Mouse (Mus musculus): ENCODE data around the gene Ndufa5.

The Ndufa5 gene

GRCm38 (mm10) chr6:24527155-24528063 lies at the start of gene Ndufa5:
TSS of gene Ndufa5 (minus strand) at chr6:24528013.
- DNase-seq (ENCODE audit: low spot score) = peak; percentile 98

GRCm38 (mm10) chr6:24573319-24573718 lies 45.5 kb upstream of the Ndufa5 start:
- DNase-seq (ENCODE audit: low spot score) = no peak

DNA sequence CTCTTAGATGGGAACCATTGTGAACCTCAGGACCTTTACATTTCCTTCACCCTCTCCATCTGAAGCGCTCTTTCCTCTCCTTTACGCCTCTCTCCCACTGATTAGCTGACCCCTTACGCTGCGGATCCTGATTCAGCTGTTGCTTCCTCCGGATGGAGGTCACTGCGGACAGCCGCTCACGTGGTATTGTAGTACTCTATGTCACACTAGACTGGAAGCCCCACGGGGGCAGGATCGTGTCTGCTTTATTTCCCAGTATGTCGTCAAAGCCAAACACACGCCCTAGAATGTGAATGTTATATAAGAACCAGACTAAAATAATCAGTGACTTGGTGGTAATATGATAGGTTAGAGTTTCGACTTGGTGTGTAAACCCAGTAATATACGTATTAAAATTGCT lies 44.6 kb upstream of the Ndufa5 start:
- no peak for DNase-seq (ENCODE audit: low spot score)

DNA sequence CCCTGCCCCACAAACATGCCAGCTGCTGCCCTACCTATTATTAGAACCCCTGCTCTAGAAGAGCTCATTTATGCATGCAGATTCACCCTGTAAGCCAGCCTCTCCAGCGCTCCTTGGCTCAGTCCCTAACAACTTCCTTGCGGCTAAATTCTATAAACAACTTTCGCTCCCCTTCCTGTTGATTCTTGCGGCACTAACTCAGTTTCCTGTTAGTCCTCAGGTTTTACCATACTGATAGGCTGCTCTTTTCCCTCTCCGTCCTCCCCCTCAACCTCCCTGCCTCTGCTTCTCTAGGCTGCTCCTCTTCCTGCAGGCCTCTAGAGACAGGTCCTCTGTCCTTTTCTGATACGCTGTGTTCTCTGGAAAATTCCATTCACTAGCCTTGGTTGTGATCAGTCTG lies 43.3 kb upstream of the Ndufa5 start:
- DNase-seq (ENCODE audit: low spot score) = no peak

GRCm38 (mm10) chr6:24570278-24570677 lies 42.5 kb upstream of the Ndufa5 start:
- no peak for DNase-seq (ENCODE audit: low spot score)

- DNase-seq (ENCODE audit: low spot score) = no peak
These were observed 41.9 kb upstream of the Ndufa5 start for GRCm38 (mm10) chr6:24569711-24570110.

DNA sequence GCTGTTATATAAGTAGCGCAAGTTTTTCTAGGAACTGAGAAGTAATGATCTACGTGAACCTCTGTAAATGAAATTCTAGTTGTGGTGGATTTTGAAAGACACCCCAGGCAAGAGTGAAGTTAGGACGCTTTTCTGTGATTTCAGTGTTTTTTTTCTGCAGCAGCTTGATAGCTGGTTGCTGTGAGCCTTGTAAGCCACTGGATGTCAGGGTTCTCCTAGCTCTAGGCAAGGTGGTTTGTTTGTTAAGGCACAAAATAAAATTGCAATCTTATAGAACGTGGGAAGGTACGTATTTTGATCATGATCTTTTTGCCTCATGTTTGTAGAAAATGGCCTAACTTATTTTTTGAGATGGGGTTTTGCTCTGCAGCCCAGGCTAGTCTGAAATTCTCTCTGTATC lies 41.1 kb upstream of the Ndufa5 start:
- no peak for DNase-seq (ENCODE audit: low spot score)

DNA sequence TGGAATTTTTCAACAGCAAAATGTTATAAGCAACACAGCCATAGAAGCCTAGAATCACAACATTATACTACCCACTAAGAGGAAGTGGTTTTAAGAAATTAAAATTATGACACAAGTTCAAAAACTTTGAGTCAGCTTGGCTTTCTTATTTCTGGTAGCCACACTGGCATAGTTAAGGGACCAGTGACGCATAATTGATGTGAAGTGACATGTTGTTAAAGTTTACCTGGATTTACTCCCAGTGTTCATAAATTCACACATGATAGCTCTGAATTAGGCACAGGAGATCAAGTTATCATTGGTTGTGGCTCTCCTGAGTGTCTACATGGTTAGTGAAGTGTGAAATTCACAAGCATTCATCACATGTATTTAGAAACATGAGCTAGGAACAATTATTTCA lies 37.1 kb upstream of the Ndufa5 start:
- no peak for DNase-seq (ENCODE audit: low spot score)

- DNase-seq (ENCODE audit: low spot score) = no peak
These were observed 36.3 kb upstream of the Ndufa5 start for GRCm38 (mm10) chr6:24564081-24564480.

- DNase-seq (ENCODE audit: low spot score) = no peak
These were observed 27.7 kb upstream of the Ndufa5 start for GRCm38 (mm10) chr6:24555488-24555887.

DNA sequence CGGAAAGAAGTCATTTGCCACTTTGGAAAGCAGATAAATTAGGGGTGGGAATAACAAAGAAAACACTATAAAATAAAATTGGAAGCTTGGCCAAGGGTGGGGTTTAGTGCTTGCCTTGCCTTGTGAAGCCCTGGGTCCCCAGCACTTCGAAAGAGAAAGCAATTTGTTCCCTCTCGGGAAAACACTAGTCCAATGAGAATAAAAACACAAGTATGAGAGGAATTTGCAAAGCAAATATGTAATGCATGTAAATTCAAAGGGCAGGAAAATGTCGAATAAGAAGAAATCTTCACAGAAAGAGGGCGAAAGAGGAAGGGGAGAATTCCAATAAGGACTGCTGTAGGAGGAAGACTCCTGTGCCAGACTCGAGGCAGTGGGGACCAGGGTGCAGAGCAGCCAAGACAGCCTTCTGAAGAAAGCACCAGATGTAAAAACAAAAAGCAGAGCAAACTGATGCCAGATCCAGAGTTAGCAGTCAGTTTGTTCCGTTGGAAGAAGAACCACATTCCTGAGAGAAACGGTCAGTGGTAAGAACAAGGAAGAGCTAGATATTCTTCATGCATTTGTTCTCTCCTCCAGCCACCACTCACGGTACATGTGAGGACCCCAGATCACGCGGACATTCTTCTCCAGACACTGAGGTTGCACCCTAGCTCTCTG lies 26.7 kb upstream of the Ndufa5 start:
- no peak for DNase-seq (ENCODE audit: low spot score)

- DNase-seq (ENCODE audit: low spot score) = no peak
These were observed 24.2 kb upstream of the Ndufa5 start for GRCm38 (mm10) chr6:24552046-24552445.

DNA sequence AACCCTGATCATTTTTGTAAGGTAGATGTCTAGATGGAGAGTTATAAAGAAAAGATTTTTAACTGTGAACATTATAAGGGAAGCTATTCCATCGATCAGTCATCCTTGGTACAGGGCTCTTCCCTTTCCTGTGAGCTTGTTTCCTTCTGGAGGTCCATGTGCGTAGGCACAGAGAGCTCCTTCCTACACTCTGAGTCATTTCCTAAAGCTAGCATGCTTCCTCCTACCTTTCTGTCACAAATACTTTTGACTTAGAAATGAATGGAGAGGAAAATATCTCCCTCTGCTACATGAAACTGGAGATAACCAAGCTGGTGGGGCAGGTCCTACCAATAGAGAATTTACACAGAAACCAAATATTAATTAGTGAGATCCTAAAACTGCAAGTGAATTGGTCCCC lies 22.0 kb upstream of the Ndufa5 start:
- no peak for DNase-seq (ENCODE audit: low spot score)

- DNase-seq (ENCODE audit: low spot score) = no peak
These were observed 19.1 kb upstream of the Ndufa5 start for GRCm38 (mm10) chr6:24546716-24547420.

- DNase-seq (ENCODE audit: low spot score) = no peak
These were observed 15.3 kb upstream of the Ndufa5 start for GRCm38 (mm10) chr6:24543119-24543591.

- no peak for DNase-seq (ENCODE audit: low spot score)
These were observed 14.6 kb upstream of the Ndufa5 start for GRCm38 (mm10) chr6:24542393-24542792.

DNA sequence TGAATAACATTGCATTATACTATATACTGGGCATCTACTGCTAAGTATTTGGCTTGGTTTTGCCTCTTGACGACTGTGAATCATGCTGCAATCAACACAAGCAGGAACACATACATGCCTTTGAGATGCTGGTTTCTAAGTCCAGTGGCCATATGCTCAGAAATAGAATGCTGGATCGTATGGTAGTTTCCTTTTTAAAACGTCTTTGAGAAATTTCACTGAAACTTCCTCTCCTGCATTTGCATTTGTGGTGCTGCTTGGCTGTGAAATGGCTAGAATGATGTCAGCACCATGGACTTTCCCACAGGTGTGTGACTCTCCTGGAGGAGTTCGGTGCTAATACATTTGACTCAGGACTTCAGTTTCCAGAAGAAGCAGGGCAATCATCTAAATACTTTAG lies 12.3 kb upstream of the Ndufa5 start:
- no peak for DNase-seq (ENCODE audit: low spot score)

- DNase-seq (ENCODE audit: low spot score) = no peak
These were observed 10.6 kb upstream of the Ndufa5 start for GRCm38 (mm10) chr6:24538435-24538834.

DNA sequence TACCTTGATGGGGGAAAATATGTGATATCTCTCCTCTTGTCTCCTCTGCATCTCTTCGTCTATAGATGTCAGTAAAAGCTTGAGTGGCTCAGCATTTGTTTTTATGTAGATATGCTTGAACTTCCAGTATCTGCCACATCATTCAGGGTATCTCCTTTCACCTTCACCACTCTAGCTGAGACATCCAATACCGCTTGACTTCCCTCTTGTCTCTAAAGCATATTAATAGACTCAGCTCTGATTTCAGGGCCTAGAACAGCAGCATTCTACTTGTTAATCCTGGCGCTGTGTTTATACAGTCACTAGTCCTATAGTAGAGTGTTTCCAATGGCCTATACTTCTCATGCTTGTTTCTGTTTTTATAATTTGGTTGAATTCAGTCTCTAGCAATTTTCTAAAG lies 5.0 kb upstream of the Ndufa5 start:
- no peak for DNase-seq (ENCODE audit: low spot score)

GRCm38 (mm10) chr6:24530711-24531420 lies 3.1 kb upstream of the Ndufa5 start:
- DNase-seq (ENCODE audit: low spot score) = peak; percentile 17

GRCm38 (mm10) chr6:24530166-24530565 lies 2.4 kb upstream of the Ndufa5 start:
- peak; percentile 73 for DNase-seq (ENCODE audit: low spot score)

DNA sequence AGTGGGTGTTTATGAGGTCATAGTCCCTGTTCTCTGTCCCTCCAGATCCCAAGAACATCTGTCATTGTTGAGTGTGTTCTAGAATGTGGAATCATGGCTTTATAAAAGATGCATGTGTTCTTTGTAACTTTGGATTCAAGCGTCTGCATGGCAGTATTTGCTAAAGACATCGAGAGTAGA lies 141 bp upstream of the Ndufa5 start, which contains the start of gene Asb15:
Asb15 (plus strand) TSS at position 81 of the 180 bp plus-strand sequence.
- peak; percentile 30 for DNase-seq (ENCODE audit: low spot score)

Data from MN1 (cell line).